Mouse (Mus musculus) neutrophil, adult 59 days (primary cell): ENCODE data around the gene Olfr1184. TPM values are rescaled to one million over a fixed set of nuclear protein-coding genes. Genes with fewer than 3 reads are reported as not detected.

Experiments
- total RNA-seq, 2 experiments: library from RNA; stranded (reverse); gene quantifications; 1 replicate in 1 of 2; 2 replicates in 1 of 2; pipeline ENCODE4 v1.2.4; 2023

The Olfr1184 gene
- total RNA-seq, result not detected

DNA sequence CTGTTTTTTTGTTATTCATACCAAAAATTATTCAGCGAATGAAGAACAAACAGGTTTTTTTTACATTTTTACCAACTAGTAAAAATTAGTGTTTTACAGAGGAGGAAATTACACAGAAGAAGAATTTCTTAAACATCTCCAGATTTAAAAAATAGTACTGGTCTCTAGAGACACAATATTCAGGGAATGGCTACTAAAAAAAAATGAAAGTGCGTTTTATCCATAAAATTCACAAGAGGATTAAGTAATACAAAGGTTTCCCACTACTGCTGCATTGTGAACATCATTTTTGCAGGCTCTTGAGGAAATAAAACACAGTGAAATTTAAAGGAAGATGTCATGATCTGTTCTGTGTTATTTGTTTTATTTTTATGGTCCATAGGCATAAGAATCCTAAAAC, at the start of gene Olfr1184:
TSS of gene Olfr1184 (plus strand) at position 301 of the 400 bp plus-strand sequence.

DNA sequence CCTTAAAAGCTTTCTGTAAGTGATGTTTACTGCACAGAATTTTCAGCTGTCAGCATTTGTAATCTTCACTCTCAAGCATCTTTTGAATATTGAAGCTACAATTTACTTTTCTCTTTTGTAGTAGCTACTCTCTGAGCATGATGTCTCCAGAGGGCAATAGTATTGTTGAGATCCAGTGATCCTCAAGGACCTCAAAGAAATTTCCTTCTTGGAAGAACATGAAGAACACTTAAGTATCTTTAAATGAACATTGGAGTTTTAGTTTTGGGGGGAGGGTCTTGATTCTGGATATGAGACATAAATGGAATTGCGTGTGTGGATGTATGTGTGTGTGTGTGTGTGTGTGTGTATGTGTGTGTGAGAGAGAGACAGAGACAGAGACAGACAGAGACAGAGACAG, 34.4 kb upstream of the Olfr1184 start, which contains the start of gene Gm13757:
TSS of gene Gm13757 (minus strand) at position 101 of the 400 bp plus-strand sequence.

DNA sequence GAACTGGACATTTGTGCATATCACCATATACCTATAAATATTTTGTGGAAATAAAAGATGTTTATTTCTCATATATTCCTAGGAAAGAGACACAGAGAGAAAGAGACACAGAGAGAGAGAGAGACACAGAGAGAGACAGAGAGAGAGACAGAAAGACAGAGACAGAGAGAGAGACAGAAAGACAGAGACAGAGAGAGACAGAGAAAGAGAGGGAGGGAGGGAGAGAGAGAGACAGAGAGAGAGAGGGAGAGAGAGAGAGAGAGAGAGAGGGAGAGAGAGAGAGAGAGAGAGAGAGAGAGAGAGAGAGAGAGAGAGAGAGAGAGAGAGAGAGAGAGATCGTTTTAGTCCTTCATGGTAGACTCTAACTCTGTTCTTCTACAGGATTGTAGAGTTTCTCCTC, 28.8 kb upstream of the Olfr1184 start, which contains the start of gene Olfr1183:
TSS of gene Olfr1183 (plus strand) at position 301 of the 400 bp plus-strand sequence.

GRCm38 (mm10) chr2:88493020-88493419, 9.6 kb downstream of the Olfr1184 start, which contains the start of gene Olfr1185-ps1:
Gene Olfr1185-ps1 (plus strand): TSS chr2:88493320.

GRCm38 (mm10) chr2:88518251-88518650, 34.9 kb downstream of the Olfr1184 start, which contains the start of gene Olfr1186:
Gene Olfr1186 (plus strand): TSS chr2:88518551.

Other genes starting within 250 kb of the Olfr1184 start
- gene Olfr1173, start 203.7 kb upstream of the Olfr1184 start, total RNA-seq, result not detected
- gene Olfr1174-ps, start 168.5 kb upstream of the Olfr1184 start, total RNA-seq, result not detected
- gene Olfr1175-ps, start 156.4 kb upstream of the Olfr1184 start, total RNA-seq, result not detected
- not detected for gene Olfr1176, start 146.9 kb upstream of the Olfr1184 start, total RNA-seq
- gene Olfr1177-ps, start 137.1 kb upstream of the Olfr1184 start, total RNA-seq, result not detected
- gene Olfr1178, start 96.5 kb upstream of the Olfr1184 start, total RNA-seq, result not detected
- not detected for gene Olfr1179, start 77.1 kb upstream of the Olfr1184 start, total RNA-seq
- gene Olfr1180, start 64.4 kb upstream of the Olfr1184 start, total RNA-seq, result not detected
- gene Olfr1181, start 57.4 kb upstream of the Olfr1184 start, total RNA-seq, result not detected
- not detected for gene Gm13757, start 34.5 kb upstream of the Olfr1184 start, total RNA-seq
- not detected for gene Olfr1183, start 28.7 kb upstream of the Olfr1184 start, total RNA-seq
- gene Olfr1185-ps1, start 9.7 kb downstream of the Olfr1184 start, total RNA-seq, result not detected
- not detected for gene Olfr1186, start 35.0 kb downstream of the Olfr1184 start, total RNA-seq
- gene Olfr1188, start 73.3 kb downstream of the Olfr1184 start, total RNA-seq, result not detected
- not detected for gene Olfr1189, start 102.9 kb downstream of the Olfr1184 start, total RNA-seq
- gene Olfr1191-ps1, start 156.9 kb downstream of the Olfr1184 start, total RNA-seq, result under 1 TPM in 1 of 2 experiments, not detected in 1; 0.09 TPM
- not detected for gene Olfr1192-ps1, start 164.9 kb downstream of the Olfr1184 start, total RNA-seq
- gene Olfr1193, start 192.0 kb downstream of the Olfr1184 start, total RNA-seq, result not detected
- gene Olfr1195, start 205.6 kb downstream of the Olfr1184 start, total RNA-seq, result not detected
- not detected for gene Olfr1196, start 221.0 kb downstream of the Olfr1184 start, total RNA-seq
- gene Olfr1197, start 248.8 kb downstream of the Olfr1184 start, total RNA-seq, result not detected